Mouse (Mus musculus) E14TG2a.4 (cell line): Measurements from ENCODE around the gene Foxred2.

Experiments
- CTCF ChIP-seq: conservative IDR thresholded peaks from 2 replicates; pipeline ENCODE4 v1.5.1; 2014; ENCODE audit warnings: low read length
- NANOG ChIP-seq: IDR thresholded peaks from 2 replicates; pipeline ENCODE4 v1.6.1; 2014; ENCODE audit warnings: borderline replicate concordance, low read length, mixed read lengths

DNA sequence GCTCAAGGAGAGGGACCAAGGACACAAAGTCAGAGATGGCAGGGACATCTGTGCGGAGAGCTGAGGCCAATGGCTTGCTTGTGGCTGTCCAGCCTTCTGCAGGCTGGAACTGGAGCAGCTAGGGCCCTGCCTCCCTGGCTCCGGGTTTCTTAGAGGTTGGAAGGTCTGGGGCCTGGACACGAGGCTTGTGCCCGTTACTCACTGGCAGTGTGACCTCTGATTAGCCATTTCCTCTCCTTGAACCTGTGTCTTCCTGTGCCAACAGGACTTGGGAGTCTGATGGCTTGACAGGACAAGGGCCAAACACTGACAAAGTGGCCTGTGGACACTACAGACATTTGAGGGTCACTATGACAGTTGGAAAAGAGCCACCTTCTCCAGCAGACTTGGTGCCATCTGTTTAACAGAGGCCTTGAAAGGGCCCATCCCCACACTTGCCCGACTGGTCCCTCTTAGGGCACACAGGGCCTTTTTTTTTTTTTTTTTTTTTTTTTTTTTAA is 24.7 kb upstream of the Foxred2 start:
- TF ChIP-seq CTCF (no peak), NANOG (no peak)
